Mouse (Mus musculus): ENCODE data around the gene Tmeff1.

- TF ChIP-seq CTCF (IDR thresholded peaks at IDR 0.05) (no peak), EP300 (IDR thresholded peaks at IDR 0.05) (no peak)
Measured at GRCm38 (mm10) chr4:48579475-48580110, 5.4 kb upstream of the Tmeff1 start.

All from lung, postnatal 0 days (tissue).